In genomic region chr13:45535731-45536453, GRCm38 (mm10) we compare ENCODE assay signal across 10 mouse cellular contexts.
"Had no signal": no experiment of that assay in that cellular context is flagged by ENCODE, and none has a peak within 500 bp of the region (broad histone marks: within the 10 kb centered on the region; RNA-seq: fewer than 3 reads in every experiment).

No protein-coding gene starts in this region.

- H3K4me3 ChIP-seq: layer of hippocampus, adult 2 months; midbrain, embryonic 13.5 days had no signal

- ATAC-seq: midbrain, embryonic 13.5 days had no signal

- DNase-seq: kidney, postnatal 10 days; kidney, postnatal 4 days; left cerebral cortex, postnatal 4 days; lung, postnatal 36 days; right cerebral cortex, postnatal 4 days; spleen, adult 18-20 months; thymus, adult 18-20 months; thymus, postnatal 14 days had no signal

- H3K9me3 ChIP-seq: midbrain, embryonic 13.5 days had no signal

- H3K4me2 ChIP-seq: midbrain, embryonic 13.5 days had no signal

- H3K27ac ChIP-seq: midbrain, embryonic 13.5 days had no signal

- H3K9ac ChIP-seq: midbrain, embryonic 13.5 days had no signal

- H3K27me3 ChIP-seq: midbrain, embryonic 13.5 days had no signal
